ENCODE assay signal across 11 mouse cellular contexts in genomic region chr12:112153597-112153996, GRCm38 (mm10). TPM values are rescaled to one million over a fixed set of nuclear protein-coding genes. Genes with fewer than 3 reads are reported as not detected.
DNase-seq lines count a peak whose midpoint lies in the region; ATAC-seq lines count a peak whose summit lies in the region.
"Had no signal": no experiment of that assay in that cellular context is flagged by ENCODE, and none has a peak within 500 bp of the region (broad histone marks: within the 10 kb centered on the region; RNA-seq: fewer than 3 reads in every experiment).

No protein-coding gene starts in this region.

- no peak for DNase-seq in kidney, adult 8-10 months
- DNase-seq in lung, postnatal 14 days, result peak; percentile 34
- no peak for DNase-seq in spleen, postnatal 14 days (ENCODE audit: low spot score in 2 of 2)
- no peak for DNase-seq in retina, embryonic 14.5 days (ENCODE audit: low spot score)
- DNase-seq: gastrocnemius, postnatal 10 days; spleen, adult 18-20 months had no signal

- ATAC-seq in kidney, embryonic 16.5 days (ENCODE audit: low FRiP score, low TSS enrichment), result no peak
- ATAC-seq in embryonic facial prominence, embryonic 13.5 days (ENCODE audit: insufficient number of reproducible peaks, insufficient read depth, low FRiP score, low TSS enrichment, low read depth), result no peak
- no peak for ATAC-seq in heart, embryonic 13.5 days (ENCODE audit: extremely low read depth, insufficient number of reproducible peaks, low FRiP score, low TSS enrichment)
- ATAC-seq: activated CD4-positive, CD25-positive, alpha-beta regulatory T cell, adult 4 months had no signal

- H3K36me3 ChIP-seq in kidney, embryonic 16.5 days (ENCODE audit: insufficient read depth, low read length), result no peaks in the 10 kb centered on the region; the same call in 1 of the 2 replicates
- H3K36me3 ChIP-seq in embryonic facial prominence, embryonic 13.5 days, result peaks cover 24% of the 10 kb centered on the region
- H3K36me3 ChIP-seq in heart, embryonic 13.5 days, result peaks cover 8% of the 10 kb centered on the region; the same call in 1 of the 2 replicates

- 83% methylated on average over 12 of the region's 12 CpGs for WGBS in kidney, embryonic 16.5 days
- WGBS in embryonic facial prominence, embryonic 13.5 days, result 67% methylated on average over 12 of the region's 12 CpGs
- 59% methylated on average over 12 of the region's 12 CpGs for WGBS in heart, embryonic 13.5 days

- no peak overlapping the region for H3K4me3 ChIP-seq in kidney, embryonic 16.5 days (ENCODE audit: low read length)
- no peak overlapping the region for H3K4me3 ChIP-seq in embryonic facial prominence, embryonic 13.5 days
- H3K4me3 ChIP-seq in heart, embryonic 13.5 days, result no peak overlapping the region

- H3K27ac ChIP-seq in kidney, embryonic 16.5 days (ENCODE audit: low read length), result peak overlapping the region; percentile 69; the same call in 1 of the 2 replicates
- H3K27ac ChIP-seq in embryonic facial prominence, embryonic 13.5 days, result peak overlapping the region; percentile 55; the same call in 1 of the 2 replicates
- peak overlapping the region; percentile 82 for H3K27ac ChIP-seq in heart, embryonic 13.5 days (replicated peaks)

- no peak overlapping the region for H3K9ac ChIP-seq in kidney, embryonic 16.5 days (replicated peaks; ENCODE audit: low read length)
- no peak overlapping the region for H3K9ac ChIP-seq in embryonic facial prominence, embryonic 13.5 days
- no peak overlapping the region for H3K9ac ChIP-seq in heart, embryonic 13.5 days

- H3K27me3 ChIP-seq in kidney, embryonic 16.5 days (ENCODE audit: insufficient read depth, low read length), result peaks cover 4% of the 10 kb centered on the region; the same call in 1 of the 2 replicates
- H3K27me3 ChIP-seq in embryonic facial prominence, embryonic 13.5 days, result no peaks in the 10 kb centered on the region
- peaks cover 3% of the 10 kb centered on the region; the same call in 1 of the 2 replicates for H3K27me3 ChIP-seq in heart, embryonic 13.5 days (replicated peaks)

- no peak overlapping the region for H3K4me2 ChIP-seq in kidney, embryonic 16.5 days (replicated peaks; ENCODE audit: low read depth, low read length)
- H3K4me2 ChIP-seq in embryonic facial prominence, embryonic 13.5 days, result no peak overlapping the region
- no peak overlapping the region for H3K4me2 ChIP-seq in heart, embryonic 13.5 days
- H3K4me2 ChIP-seq: midbrain, embryonic 11.5 days had no signal

- peaks cover 28% of the 10 kb centered on the region for H3K4me1 ChIP-seq in kidney, embryonic 16.5 days (ENCODE audit: insufficient read depth, low read length)
- H3K4me1 ChIP-seq in embryonic facial prominence, embryonic 13.5 days, result peaks cover 82% of the 10 kb centered on the region
- H3K4me1 ChIP-seq in heart, embryonic 13.5 days, result peaks cover 64% of the 10 kb centered on the region

- H3K9me3 ChIP-seq in kidney, embryonic 16.5 days (ENCODE audit: low read length), result no peaks in the 10 kb centered on the region
- H3K9me3 ChIP-seq in embryonic facial prominence, embryonic 13.5 days, result no peaks in the 10 kb centered on the region
- no peaks in the 10 kb centered on the region for H3K9me3 ChIP-seq in heart, embryonic 13.5 days

RNA-seq across cellular contexts. Expression of gene Kif26a, which starts 7.6 kb away (rescaled TPM):
- polyA plus RNA-seq in kidney, embryonic 16.5 days (2015; fragmentation: Nextera tagmentation; extraction: Ambion mirVana), result 3.8 and 4.4 TPM in 2 replicates
- polyA plus RNA-seq in embryonic facial prominence, embryonic 13.5 days (2015; fragmentation: Nextera tagmentation; extraction: Ambion mirVana), result 6.9 and 7.2 TPM in 2 replicates
- 1.6 TPM in 2 replicates for polyA plus RNA-seq in heart, embryonic 13.5 days (2015; fragmentation: Nextera tagmentation; extraction: Ambion mirVana)
- polyA plus RNA-seq: activated CD4-positive, CD25-positive, alpha-beta regulatory T cell, adult 4 months had no signal

RNA-seq across cellular contexts. Expression of gene Aspg, which starts 47.1 kb away (rescaled TPM):
- polyA plus RNA-seq in kidney, embryonic 16.5 days (2015; fragmentation: Nextera tagmentation; extraction: Ambion mirVana), result 3.7 TPM in 2 replicates
- polyA plus RNA-seq in embryonic facial prominence, embryonic 13.5 days (2015; fragmentation: Nextera tagmentation; extraction: Ambion mirVana), result 0.60 and 1.1 TPM in 2 replicates
- 0.38 and 1.1 TPM in 2 replicates for polyA plus RNA-seq in heart, embryonic 13.5 days (2015; fragmentation: Nextera tagmentation; extraction: Ambion mirVana)
- polyA plus RNA-seq: activated CD4-positive, CD25-positive, alpha-beta regulatory T cell, adult 4 months had no signal
